Mouse (Mus musculus): ENCODE measurements at regions not wholly inside any gene's neighbourhood (a gene's known extent, or its start where the extent isn't known, plus 50 kb on each side); places are given as distances from the start of the nearest gene placed in this dataset.

GRCm38 (mm10) chr3:147041201-147041600 lies 189.0 kb downstream of the Ttll7 start:
- DNase-seq: no peak

- no peak for DNase-seq
Measured at GRCm38 (mm10) chr3:147042911-147043310, 190.7 kb downstream of the Ttll7 start.

- DNase-seq: no peak
Measured at GRCm38 (mm10) chr3:147046634-147047033, 194.5 kb downstream of the Ttll7 start.

GRCm38 (mm10) chr3:147054157-147054838 lies 202.1 kb downstream of the Ttll7 start:
- DNase-seq: no peak

GRCm38 (mm10) chr3:147057874-147058273 lies 205.7 kb downstream of the Ttll7 start:
- no peak for DNase-seq

- no peak for DNase-seq
Measured at GRCm38 (mm10) chr3:147060659-147061058, 208.5 kb downstream of the Ttll7 start.

- no peak for DNase-seq
Measured at GRCm38 (mm10) chr3:147062451-147062850, 210.3 kb downstream of the Ttll7 start.

- DNase-seq: peak; percentile 20
Measured at GRCm38 (mm10) chr3:147063578-147064442, 211.6 kb downstream of the Ttll7 start.

- no peak for DNase-seq
Measured at GRCm38 (mm10) chr3:147064443-147064868, 212.3 kb downstream of the Ttll7 start.

- no peak for DNase-seq
Measured at GRCm38 (mm10) chr3:147070972-147071371, 218.8 kb downstream of the Ttll7 start.

GRCm38 (mm10) chr3:147080197-147080596 lies 228.0 kb downstream of the Ttll7 start:
- DNase-seq: no peak

- DNase-seq: no peak
Measured at GRCm38 (mm10) chr3:147080768-147081448, 228.7 kb downstream of the Ttll7 start.

- no peak for DNase-seq
Measured at GRCm38 (mm10) chr3:147081763-147082162, 229.6 kb downstream of the Ttll7 start.

- no peak for DNase-seq
Measured at GRCm38 (mm10) chr3:147082255-147082943, 230.2 kb downstream of the Ttll7 start.

- DNase-seq: no peak
Measured at GRCm38 (mm10) chr3:147083374-147083773, 231.2 kb downstream of the Ttll7 start.

- DNase-seq: no peak
Measured at GRCm38 (mm10) chr3:147083823-147084222, 231.7 kb downstream of the Ttll7 start.

- DNase-seq: no peak
Measured at GRCm38 (mm10) chr3:147084624-147085189, 232.5 kb downstream of the Ttll7 start.

GRCm38 (mm10) chr3:147088171-147088570 lies 236.0 kb downstream of the Ttll7 start:
- peak; percentile 24 for DNase-seq

- no peak for DNase-seq
Measured at GRCm38 (mm10) chr3:147089716-147090115, 237.5 kb downstream of the Ttll7 start.

- DNase-seq: no peak
Measured at GRCm38 (mm10) chr3:147092188-147093075, 240.3 kb downstream of the Ttll7 start.

- no peak for DNase-seq
Measured at GRCm38 (mm10) chr3:147093076-147093380, 240.9 kb downstream of the Ttll7 start.

Measured in adrenal gland, postnatal 10 days (tissue).